Mouse (Mus musculus): ENCODE measurements around the gene Tex37. TPM values are rescaled to one million over a fixed set of nuclear protein-coding genes. Genes with fewer than 3 reads are reported as not detected.

Gene Tex37
- polyA plus RNA-seq, 1 experiment: not detected

DNA sequence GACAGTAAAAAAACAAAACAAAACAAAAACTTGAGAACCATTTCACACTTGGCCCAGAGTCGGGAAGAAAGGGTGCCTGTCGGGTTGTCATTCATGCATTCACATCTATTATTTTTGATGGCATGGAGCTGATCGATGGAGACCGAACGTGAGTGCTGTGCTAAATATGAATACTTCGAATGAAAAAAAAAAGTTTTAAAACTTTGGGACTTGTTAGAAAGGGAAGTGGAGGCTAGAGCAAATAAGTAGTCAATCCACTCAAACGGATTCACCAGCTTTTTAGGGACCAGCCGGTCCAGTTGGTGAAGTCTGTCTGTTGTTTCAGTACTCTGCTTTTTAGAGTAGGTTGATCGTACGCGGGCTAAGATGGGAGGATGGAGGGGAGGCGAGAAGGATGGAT is 37.1 kb upstream of the Tex37 start:
- Histone ChIP-seq H3K4me2 (ENCODE audit: low read depth) (no peak overlapping the region), H3K4me3 (no peak overlapping the region), H3ac (ENCODE audit: control insufficient read depth, insufficient read length) (no peak overlapping the region), H3K79me2 (ENCODE audit: control insufficient read depth, insufficient read depth) (no peaks in the 10 kb centered on the region), H3K27me3 (ENCODE audit: control insufficient read depth, insufficient read depth, insufficient read length) (peaks cover 23% of the 10 kb centered on the region), H3K36me3 (ENCODE audit: control insufficient read depth, insufficient read depth) (no peaks in the 10 kb centered on the region)
- TF ChIP-seq MYOD1 (IDR thresholded peaks at IDR 0.05; ENCODE audit: control insufficient read depth in 1 of 3, insufficient read length in 2 of 3, low read depth in 2 of 3) (no peak), POLR2A (IDR thresholded peaks at IDR 0.05; ENCODE audit: insufficient read length, low read depth) (no peak), MAX (IDR thresholded peaks at IDR 0.05; ENCODE audit: low read depth) (no peak), E2F4 (IDR thresholded peaks at IDR 0.05; ENCODE audit: insufficient read depth) (no peak), MYOG (IDR thresholded peaks at IDR 0.05; ENCODE audit: control insufficient read depth in 1 of 3, insufficient read depth in 1 of 3, insufficient read length in 2 of 3, low read depth in 2 of 3) (no peak), TCF12 (IDR thresholded peaks at IDR 0.05; ENCODE audit: insufficient read depth, poor library complexity, severe bottlenecking) (no peak)

DNA sequence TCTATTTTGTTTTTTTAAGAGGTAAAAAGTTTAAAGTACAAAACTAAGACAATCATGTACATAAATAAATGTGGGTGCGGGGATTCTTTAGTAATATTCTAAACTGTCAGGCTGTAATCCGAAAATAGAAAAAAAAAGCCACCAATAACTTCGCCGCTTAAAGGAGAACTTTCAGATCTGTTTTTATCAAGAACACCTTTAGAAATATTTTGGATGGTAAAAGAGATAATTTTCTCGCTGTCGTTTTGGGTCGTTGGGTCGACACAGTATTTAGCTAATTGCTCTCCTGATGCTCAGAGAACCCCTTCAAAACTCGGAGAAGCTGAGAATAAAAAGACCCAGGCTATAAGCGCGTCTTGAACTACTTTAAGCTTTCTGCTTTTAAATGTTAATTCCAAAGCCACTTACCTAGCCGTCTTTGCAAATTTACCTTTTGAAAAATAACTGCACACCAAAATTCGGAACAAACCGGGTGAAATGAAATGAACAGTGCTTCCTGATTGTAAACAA is 36.6 kb upstream of the Tex37 start:
- TF ChIP-seq POLR2AphosphoS2 (IDR thresholded peaks at IDR 0.05; ENCODE audit: insufficient read length, low read depth) (no peak), TCF12 (IDR thresholded peaks at IDR 0.05; ENCODE audit: insufficient read depth, poor library complexity, severe bottlenecking) (no peak)
- Histone ChIP-seq H3K4me3 (no peak overlapping the region), H3K79me2 (ENCODE audit: control insufficient read depth, insufficient read depth) (no peaks in the 10 kb centered on the region), H3K27me3 (ENCODE audit: control insufficient read depth, insufficient read depth, insufficient read length) (peaks cover 23% of the 10 kb centered on the region), H3K36me3 (ENCODE audit: control insufficient read depth, insufficient read depth) (no peaks in the 10 kb centered on the region), H3ac (ENCODE audit: control insufficient read depth, insufficient read length) (no peak overlapping the region), H3K4me2 (ENCODE audit: low read depth) (no peak overlapping the region)

GRCm38 (mm10) chr6:70954040-70954439 is 35.3 kb upstream of the Tex37 start:
- peaks cover 23% of the 10 kb centered on the region for H3K27me3 ChIP-seq (ENCODE audit: control insufficient read depth, insufficient read depth, insufficient read length)
- no peaks in the 10 kb centered on the region for H3K79me2 ChIP-seq (ENCODE audit: control insufficient read depth, insufficient read depth)
- H3K36me3 ChIP-seq (ENCODE audit: control insufficient read depth, insufficient read depth): no peaks in the 10 kb centered on the region
- no peak overlapping the region for H3K4me3 ChIP-seq
- no peak for TF ChIP-seq CEBPB (IDR thresholded peaks at IDR 0.05; ENCODE audit: insufficient read depth, poor library complexity, severe bottlenecking)
- no peak for TF ChIP-seq MYOG (IDR thresholded peaks at IDR 0.05; ENCODE audit: control insufficient read depth in 1 of 3, insufficient read depth in 1 of 3, insufficient read length in 2 of 3, low read depth in 2 of 3)
- no peak for TF ChIP-seq SRF (IDR thresholded peaks at IDR 0.05; ENCODE audit: control insufficient read depth, insufficient read length, low read depth)
- no peak for TF ChIP-seq POLR2A (IDR thresholded peaks at IDR 0.05; ENCODE audit: insufficient read length, low read depth)
- TF ChIP-seq TCF3 (IDR thresholded peaks at IDR 0.05; ENCODE audit: insufficient read length, low read depth): no peak
- no peak for TF ChIP-seq TCF12 (IDR thresholded peaks at IDR 0.05; ENCODE audit: insufficient read depth, poor library complexity, severe bottlenecking)
- TF ChIP-seq REST (IDR thresholded peaks at IDR 0.05; ENCODE audit: insufficient read depth, insufficient read length): no peak
- no peak for TF ChIP-seq MAX (IDR thresholded peaks at IDR 0.05; ENCODE audit: low read depth)
- TF ChIP-seq MYOD1 (IDR thresholded peaks at IDR 0.05; ENCODE audit: control insufficient read depth in 1 of 3, insufficient read length in 2 of 3, low read depth in 2 of 3): no peak
- no peak for TF ChIP-seq E2F4 (IDR thresholded peaks at IDR 0.05; ENCODE audit: insufficient read depth)
- no peak for TF ChIP-seq USF1 (IDR thresholded peaks at IDR 0.05; ENCODE audit: low read depth)
- no peak for TF ChIP-seq POLR2AphosphoS2 (IDR thresholded peaks at IDR 0.05; ENCODE audit: insufficient read length, low read depth)
- no peak overlapping the region for H3K4me2 ChIP-seq (ENCODE audit: low read depth)
- H3ac ChIP-seq (ENCODE audit: control insufficient read depth, insufficient read length): no peak overlapping the region

DNA sequence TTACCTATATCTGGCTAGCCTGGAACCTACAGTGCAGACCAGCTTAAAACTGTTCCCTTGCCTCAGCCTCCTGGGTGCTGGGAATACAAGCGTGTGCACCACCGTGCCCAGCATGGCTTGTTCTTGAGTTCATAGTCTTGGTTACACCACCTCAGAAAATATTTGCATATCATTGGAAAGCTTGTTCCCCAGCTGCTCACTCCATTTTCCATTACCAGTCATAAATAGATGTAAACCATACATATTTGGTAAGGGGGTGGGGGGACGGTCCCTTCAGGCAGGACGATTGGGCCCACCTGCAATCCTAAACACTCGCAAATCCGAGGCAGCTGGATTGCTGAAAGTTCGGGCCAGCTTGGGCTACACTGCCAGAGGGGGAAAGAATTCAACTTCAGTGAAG is 34.5 kb upstream of the Tex37 start:
- no peak overlapping the region for H3K4me2 ChIP-seq (ENCODE audit: low read depth)
- H3ac ChIP-seq (ENCODE audit: control insufficient read depth, insufficient read length): no peak overlapping the region
- no peaks in the 10 kb centered on the region for H3K79me2 ChIP-seq (ENCODE audit: control insufficient read depth, insufficient read depth)
- no peak overlapping the region for H3K4me3 ChIP-seq
- no peaks in the 10 kb centered on the region for H3K36me3 ChIP-seq (ENCODE audit: control insufficient read depth, insufficient read depth)
- peaks cover 23% of the 10 kb centered on the region for H3K27me3 ChIP-seq (ENCODE audit: control insufficient read depth, insufficient read depth, insufficient read length)
- TF ChIP-seq TCF3 (IDR thresholded peaks at IDR 0.05; ENCODE audit: insufficient read length, low read depth) (no peak), MYOG (IDR thresholded peaks at IDR 0.05; ENCODE audit: control insufficient read depth in 1 of 3, insufficient read depth in 1 of 3, insufficient read length in 2 of 3, low read depth in 2 of 3) (no peak), E2F4 (IDR thresholded peaks at IDR 0.05; ENCODE audit: insufficient read depth) (no peak), POLR2A (IDR thresholded peaks at IDR 0.05; ENCODE audit: insufficient read length, low read depth) (no peak), USF1 (IDR thresholded peaks at IDR 0.05; ENCODE audit: low read depth) (no peak), SRF (IDR thresholded peaks at IDR 0.05; ENCODE audit: control insufficient read depth, insufficient read length, low read depth) (no peak), POLR2AphosphoS2 (IDR thresholded peaks at IDR 0.05; ENCODE audit: insufficient read length, low read depth) (no peak), CEBPB (IDR thresholded peaks at IDR 0.05; ENCODE audit: insufficient read depth, poor library complexity, severe bottlenecking) (no peak)

- TF ChIP-seq CEBPB (IDR thresholded peaks at IDR 0.05; ENCODE audit: insufficient read depth, poor library complexity, severe bottlenecking) (no peak), REST (IDR thresholded peaks at IDR 0.05; ENCODE audit: insufficient read depth, insufficient read length) (no peak), MYOD1 (IDR thresholded peaks at IDR 0.05; ENCODE audit: control insufficient read depth in 1 of 3, insufficient read length in 2 of 3, low read depth in 2 of 3) (no peak), TCF3 (IDR thresholded peaks at IDR 0.05; ENCODE audit: insufficient read length, low read depth) (no peak), TCF12 (IDR thresholded peaks at IDR 0.05; ENCODE audit: insufficient read depth, poor library complexity, severe bottlenecking) (no peak), MAX (IDR thresholded peaks at IDR 0.05; ENCODE audit: low read depth) (no peak), USF1 (IDR thresholded peaks at IDR 0.05; ENCODE audit: low read depth) (no peak), SRF (IDR thresholded peaks at IDR 0.05; ENCODE audit: control insufficient read depth, insufficient read length, low read depth) (no peak), E2F4 (IDR thresholded peaks at IDR 0.05; ENCODE audit: insufficient read depth) (no peak), POLR2A (IDR thresholded peaks at IDR 0.05; ENCODE audit: insufficient read length, low read depth) (no peak), MYOG (IDR thresholded peaks at IDR 0.05; ENCODE audit: control insufficient read depth in 1 of 3, insufficient read depth in 1 of 3, insufficient read length in 2 of 3, low read depth in 2 of 3) (no peak), POLR2AphosphoS2 (IDR thresholded peaks at IDR 0.05; ENCODE audit: insufficient read length, low read depth) (no peak)
- Histone ChIP-seq H3K4me2 (ENCODE audit: low read depth) (no peak overlapping the region), H3K79me2 (ENCODE audit: control insufficient read depth, insufficient read depth) (no peaks in the 10 kb centered on the region), H3ac (ENCODE audit: control insufficient read depth, insufficient read length) (no peak overlapping the region), H3K27me3 (ENCODE audit: control insufficient read depth, insufficient read depth, insufficient read length) (peaks cover under 1% of the 10 kb centered on the region), H3K36me3 (ENCODE audit: control insufficient read depth, insufficient read depth) (no peaks in the 10 kb centered on the region), H3K4me3 (no peak overlapping the region)
Measured at GRCm38 (mm10) chr6:70931801-70932200, 13.1 kb upstream of the Tex37 start.
